Mouse (Mus musculus) kidney, postnatal 0 days (tissue): ENCODE results near the gene Rps12-ps3. TPM values are rescaled to one million over a fixed set of nuclear protein-coding genes. Genes with fewer than 3 reads are reported as not detected.

Experiments
- ATAC-seq: fragments of 200-750 bp; cut with Nextera tagmentation; replicated peaks from 2 replicates; pipeline ENCODE4 v1.8.0; 2017; ENCODE audit warnings: low read depth, moderate number of reproducible peaks, moderate TSS enrichment, moderate library complexity; ENCODE audit not compliant: low FRiP score
- DNase-seq: peaks from one replicate; pipeline ENCODE4 v3.0.0-alpha.2; 2016; ENCODE audit warnings: low spot score
- H3K27ac ChIP-seq: fragments of 300-500 bp; sonication (generic); 2 replicates; pipeline ENCODE4 v1.5.1; 2014; ENCODE audit warnings: mild to moderate bottlenecking
- H3K27me3 ChIP-seq: fragments of 300-500 bp; sonication (generic); 2 replicates; pipeline ENCODE4 v1.6.1; 2014; ENCODE audit warnings: low read length, mixed read lengths; ENCODE audit not compliant: insufficient read depth
- H3K36me3 ChIP-seq: fragments of 300-500 bp; sonication (generic); 2 replicates; pipeline ENCODE4 v1.6.1; 2014; ENCODE audit warnings: low read length, mixed read lengths; ENCODE audit not compliant: insufficient read depth
- H3K4me1 ChIP-seq: fragments of 300-500 bp; sonication (generic); replicated peaks from 2 replicates; pipeline ENCODE4 v1.6.1; 2014; ENCODE audit warnings: antibody characterized with exemption, low read length, mixed read lengths; ENCODE audit not compliant: insufficient read depth
- H3K4me2 ChIP-seq: fragments of 300-500 bp; sonication (generic); 2 replicates; pipeline ENCODE4 v1.6.1; 2014; ENCODE audit warnings: mild to moderate bottlenecking, low read length, moderate library complexity, mixed read lengths
- H3K4me3 ChIP-seq: fragments of 300-500 bp; sonication (generic); replicated peaks from 2 replicates; pipeline ENCODE4 v1.5.1; 2014; ENCODE audit warnings: low read depth, low read length
- H3K9ac ChIP-seq: fragments of 300-500 bp; sonication (generic); 2 replicates; pipeline ENCODE4 v1.6.1; 2014; ENCODE audit warnings: low read depth, low read length
- H3K9me3 ChIP-seq: fragments of 300-500 bp; sonication (generic); replicated peaks from 2 replicates; pipeline ENCODE4 v1.6.1; 2016; ENCODE audit warnings: low read length, inconsistent platforms, mixed read lengths
- CTCF ChIP-seq: IDR thresholded peaks from 2 replicates; pipeline ENCODE4 v1.5.1; 2016; ENCODE audit warnings: antibody characterized with exemption, low read depth, mild to moderate bottlenecking, moderate library complexity
- WGBS: fragments of 180-500 bp; shearing (Covaris S2); extraction: QIAGEN DNeasy Blood & Tissue Kit; methylation state at CpG from one replicate; pipeline ENCODE4 v1.1.7; 2014; 5-methylcytosine and 5-hydroxymethylcytosine counted together
- polyA plus RNA-seq: library from polyadenylated mRNA; unstranded; fragments of >200 nt; fragmentation: Nextera tagmentation; extraction: Ambion mirVana; gene quantifications from 2 replicates; pipeline ENCODE4 v1.2.1, GENCODE M21; 2015

Gene Rps12-ps3
- polyA plus RNA-seq, 1 experiment from 2014 or later: 38.7 TPM

- ATAC-seq (no peak), DNase-seq (no peak)
- no peak for TF ChIP-seq CTCF
- 85% methylated on average over 4 of the region's 4 CpGs for WGBS
- Histone ChIP-seq H3K4me3 (no peak overlapping the region), H3K27ac (no peak overlapping the region), H3K27me3 (no peaks in the 10 kb centered on the region), H3K36me3 (no peaks in the 10 kb centered on the region), H3K9me3 (no peaks in the 10 kb centered on the region), H3K4me1 (no peaks in the 10 kb centered on the region), H3K9ac (no peak overlapping the region), H3K4me2 (no peak overlapping the region)
Observed at GRCm38 (mm10) chr19:59367892-59368291, 45.8 kb downstream of the Rps12-ps3 start.

GRCm38 (mm10) chr19:59371016-59371415 lies 48.9 kb downstream of the Rps12-ps3 start:
- H3K27ac ChIP-seq: no peak overlapping the region
- no peaks in the 10 kb centered on the region for H3K4me1 ChIP-seq
- DNase-seq (no peak), ATAC-seq (no peak)
- H3K36me3 ChIP-seq: no peaks in the 10 kb centered on the region
- WGBS: 75% methylated on average over 4 of the region's 4 CpGs
- no peaks in the 10 kb centered on the region for H3K27me3 ChIP-seq
- H3K9me3 ChIP-seq: no peaks in the 10 kb centered on the region
- no peak overlapping the region for H3K4me3 ChIP-seq
- no peak overlapping the region for H3K9ac ChIP-seq
- no peak overlapping the region for H3K4me2 ChIP-seq
- TF ChIP-seq CTCF: no peak

Other genes starting within 250 kb of the Rps12-ps3 start
- 3.4 and 4.7 TPM in 2 replicates for gene Shtn1, start 246.2 kb upstream of the Rps12-ps3 start, polyA plus RNA-seq
- not detected in 2 replicates for gene Vax1, start 152.2 kb upstream of the Rps12-ps3 start, polyA plus RNA-seq
- gene Kcnk18, start 103.1 kb upstream of the Rps12-ps3 start, polyA plus RNA-seq: not detected in 2 replicates
- gene Slc18a2, start 61.4 kb upstream of the Rps12-ps3 start, polyA plus RNA-seq: 4.1 and 4.5 TPM in 2 replicates
- gene Pdzd8, start 23.5 kb downstream of the Rps12-ps3 start, polyA plus RNA-seq: 8.1 and 8.8 TPM in 2 replicates
- 24.2 and 25.4 TPM in 2 replicates for gene Emx2, start 136.1 kb downstream of the Rps12-ps3 start, polyA plus RNA-seq